Mouse (Mus musculus): ENCODE measurements around the gene 1700011L22Rik. TPM values are rescaled to one million over a fixed set of nuclear protein-coding genes. Genes with fewer than 3 reads are reported as not detected.
A peak's percentile ranks its signal among the peaks of the same experiment; 100 is the strongest.

Gene 1700011L22Rik
- polyA plus RNA-seq (2014; fragmentation: Nextera tagmentation; extraction: Ambion mirVana), result not detected in 2 replicates

- Histone ChIP-seq H3K4me3 (ENCODE audit: low read depth, low read length) (no peak within 1 kb of the TSS), H3K27ac (ENCODE audit: low read depth, low read length) (no peak within 1 kb of the TSS), H3K9me3 (ENCODE audit: control insufficient read depth, low read length) (no peaks in the 10 kb centered on the region), H3K4me1 (replicated peaks; ENCODE audit: control insufficient read depth, insufficient read depth, low read length) (no peaks in the 10 kb centered on the region), H3K4me2 (no peak within 1 kb of the TSS), H3K36me3 (ENCODE audit: control insufficient read depth, insufficient read depth, low read length) (no peaks in the 10 kb centered on the region), H3K9ac (ENCODE audit: low read depth, low read length) (no peak within 1 kb of the TSS), H3K27me3 (replicated peaks; ENCODE audit: control insufficient read depth, insufficient read depth, low read length) (no peaks in the 10 kb centered on the region)
- DNase-seq (ENCODE audit: low spot score), result no peak
- no peak for ATAC-seq (replicated peaks; ENCODE audit: low FRiP score)
- WGBS, result 86% methylated on average over 6 of the region's 6 CpGs
Observed at GRCm38 (mm10) chr8:79248470-79248869, at the start of gene 1700011L22Rik. 1700011L22Rik (minus strand) TSS chr8:79248570.

- ATAC-seq (replicated peaks; ENCODE audit: low FRiP score), result no peak
- H3K4me3 ChIP-seq (ENCODE audit: low read depth, low read length), result no peak overlapping the region
- no peaks in the 10 kb centered on the region for H3K9me3 ChIP-seq (ENCODE audit: control insufficient read depth, low read length)
- H3K4me2 ChIP-seq, result no peak overlapping the region
- H3K27me3 ChIP-seq (replicated peaks; ENCODE audit: control insufficient read depth, insufficient read depth, low read length), result no peaks in the 10 kb centered on the region
- H3K36me3 ChIP-seq (ENCODE audit: control insufficient read depth, insufficient read depth, low read length), result 0 out of 2 replicates have a peak, but pooled peaks cover 2% of the 10 kb centered on the region
- H3K9ac ChIP-seq (ENCODE audit: low read depth, low read length), result no peak overlapping the region
- H3K4me1 ChIP-seq (replicated peaks; ENCODE audit: control insufficient read depth, insufficient read depth, low read length), result peaks cover 8% of the 10 kb centered on the region
- 65% methylated on average over 3 of the region's 3 CpGs for WGBS
- DNase-seq (ENCODE audit: low spot score), result no peak
- no peak overlapping the region for H3K27ac ChIP-seq (ENCODE audit: low read depth, low read length)
Observed at GRCm38 (mm10) chr8:79297763-79298162, 49.4 kb upstream of the 1700011L22Rik start.

- Histone ChIP-seq H3K4me1 (replicated peaks; ENCODE audit: control insufficient read depth, insufficient read depth, low read length) (peaks cover 9% of the 10 kb centered on the region), H3K36me3 (ENCODE audit: control insufficient read depth, insufficient read depth, low read length) (0 out of 2 replicates have a peak, but pooled peaks cover 2% of the 10 kb centered on the region), H3K9ac (ENCODE audit: low read depth, low read length) (peak overlapping the region; percentile 92), H3K4me2 (peak overlapping the region; percentile 88), H3K27me3 (replicated peaks; ENCODE audit: control insufficient read depth, insufficient read depth, low read length) (no peaks in the 10 kb centered on the region), H3K4me3 (ENCODE audit: low read depth, low read length) (peak overlapping the region; percentile 76), H3K27ac (ENCODE audit: low read depth, low read length) (peak overlapping the region; percentile 89), H3K9me3 (ENCODE audit: control insufficient read depth, low read length) (no peaks in the 10 kb centered on the region)
- no peak for DNase-seq (ENCODE audit: low spot score)
- ATAC-seq (replicated peaks; ENCODE audit: low FRiP score), result no peak; the same call in 1 of the 2 replicates
- 14% methylated on average over 18 of the region's 18 CpGs for WGBS
Observed at GRCm38 (mm10) chr8:79295276-79296105, 47.1 kb upstream of the 1700011L22Rik start.

- Histone ChIP-seq H3K9me3 (ENCODE audit: control insufficient read depth, low read length) (no peaks in the 10 kb centered on the region), H3K4me3 (ENCODE audit: low read depth, low read length) (peak within 1 kb of the TSS; percentile 76), H3K4me2 (peak within 1 kb of the TSS; percentile 88), H3K27ac (ENCODE audit: low read depth, low read length) (peak within 1 kb of the TSS; percentile 89), H3K9ac (ENCODE audit: low read depth, low read length) (peak within 1 kb of the TSS; percentile 92), H3K36me3 (ENCODE audit: control insufficient read depth, insufficient read depth, low read length) (0 out of 2 replicates have a peak, but pooled peaks cover 2% of the 10 kb centered on the region), H3K27me3 (replicated peaks; ENCODE audit: control insufficient read depth, insufficient read depth, low read length) (no peaks in the 10 kb centered on the region), H3K4me1 (replicated peaks; ENCODE audit: control insufficient read depth, insufficient read depth, low read length) (peaks cover 9% of the 10 kb centered on the region)
- peak; percentile 98 for ATAC-seq (replicated peaks; ENCODE audit: low FRiP score)
- DNase-seq (ENCODE audit: low spot score), result peak; percentile 97
- under 1% methylated on average over 54 of the region's 74 CpGs for WGBS
Observed at GRCm38 (mm10) chr8:79294610-79295275, 46.4 kb upstream of the 1700011L22Rik start, which contains the start of gene Mmaa. Mmaa (minus strand) TSS chr8:79294937.

GRCm38 (mm10) chr8:79293841-79294240 is 45.5 kb upstream of the 1700011L22Rik start:
- WGBS, result 60% methylated on average over 3 of the region's 3 CpGs
- Histone ChIP-seq H3K4me2 (peak overlapping the region; percentile 88), H3K9ac (ENCODE audit: low read depth, low read length) (0 out of 2 replicates have a peak overlapping the region, but pooled peaks have one; percentile 22)

GRCm38 (mm10) chr8:79292712-79293264 is 44.4 kb upstream of the 1700011L22Rik start:
- H3K9ac ChIP-seq (ENCODE audit: low read depth, low read length), result no peak overlapping the region
- H3K36me3 ChIP-seq (ENCODE audit: control insufficient read depth, insufficient read depth, low read length), result no peaks in the 10 kb centered on the region
- H3K4me3 ChIP-seq (ENCODE audit: low read depth, low read length), result no peak overlapping the region
- ATAC-seq (replicated peaks; ENCODE audit: low FRiP score) (no peak), DNase-seq (ENCODE audit: low spot score) (no peak)
- no peak overlapping the region for H3K27ac ChIP-seq (ENCODE audit: low read depth, low read length)
- H3K9me3 ChIP-seq (ENCODE audit: control insufficient read depth, low read length), result no peaks in the 10 kb centered on the region
- peaks cover 9% of the 10 kb centered on the region for H3K4me1 ChIP-seq (replicated peaks; ENCODE audit: control insufficient read depth, insufficient read depth, low read length)
- WGBS, result 35% methylated on average over 3 of the region's 3 CpGs
- H3K4me2 ChIP-seq, result peak overlapping the region; percentile 10; the same call in 1 of the 2 replicates
- H3K27me3 ChIP-seq (replicated peaks; ENCODE audit: control insufficient read depth, insufficient read depth, low read length), result no peaks in the 10 kb centered on the region

More at GRCm38 (mm10) chr8:79293841-79294240, 45.5 kb upstream of the 1700011L22Rik start:
- DNase-seq (ENCODE audit: low spot score), result no peak
- Histone ChIP-seq H3K27ac (ENCODE audit: low read depth, low read length) (no peak overlapping the region), H3K4me1 (replicated peaks; ENCODE audit: control insufficient read depth, insufficient read depth, low read length) (peaks cover 9% of the 10 kb centered on the region), H3K36me3 (ENCODE audit: control insufficient read depth, insufficient read depth, low read length) (0 out of 2 replicates have a peak, but pooled peaks cover 2% of the 10 kb centered on the region), H3K9me3 (ENCODE audit: control insufficient read depth, low read length) (no peaks in the 10 kb centered on the region), H3K27me3 (replicated peaks; ENCODE audit: control insufficient read depth, insufficient read depth, low read length) (no peaks in the 10 kb centered on the region), H3K4me3 (ENCODE audit: low read depth, low read length) (peak overlapping the region; percentile 76)
- ATAC-seq (replicated peaks; ENCODE audit: low FRiP score), result no peak

GRCm38 (mm10) chr8:79289592-79289991 is 41.2 kb upstream of the 1700011L22Rik start:
- Histone ChIP-seq H3K36me3 (ENCODE audit: control insufficient read depth, insufficient read depth, low read length) (no peaks in the 10 kb centered on the region), H3K27ac (ENCODE audit: low read depth, low read length) (no peak overlapping the region), H3K4me3 (ENCODE audit: low read depth, low read length) (no peak overlapping the region), H3K4me1 (replicated peaks; ENCODE audit: control insufficient read depth, insufficient read depth, low read length) (peaks cover 9% of the 10 kb centered on the region), H3K9me3 (ENCODE audit: control insufficient read depth, low read length) (no peaks in the 10 kb centered on the region), H3K4me2 (no peak overlapping the region), H3K27me3 (replicated peaks; ENCODE audit: control insufficient read depth, insufficient read depth, low read length) (no peaks in the 10 kb centered on the region), H3K9ac (ENCODE audit: low read depth, low read length) (no peak overlapping the region)
- no peak for ATAC-seq (replicated peaks; ENCODE audit: low FRiP score)
- 76% methylated on average over 5 of the region's 5 CpGs for WGBS
- DNase-seq (ENCODE audit: low spot score), result no peak

- Histone ChIP-seq H3K4me2 (no peak overlapping the region), H3K27me3 (replicated peaks; ENCODE audit: control insufficient read depth, insufficient read depth, low read length) (no peaks in the 10 kb centered on the region), H3K9ac (ENCODE audit: low read depth, low read length) (no peak overlapping the region), H3K4me3 (ENCODE audit: low read depth, low read length) (no peak overlapping the region), H3K27ac (ENCODE audit: low read depth, low read length) (no peak overlapping the region), H3K9me3 (ENCODE audit: control insufficient read depth, low read length) (no peaks in the 10 kb centered on the region), H3K36me3 (ENCODE audit: control insufficient read depth, insufficient read depth, low read length) (no peaks in the 10 kb centered on the region), H3K4me1 (replicated peaks; ENCODE audit: control insufficient read depth, insufficient read depth, low read length) (peaks cover 9% of the 10 kb centered on the region)
- WGBS, result 55% methylated on average over 2 of the region's 2 CpGs
- DNase-seq (ENCODE audit: low spot score), result no peak
- no peak for ATAC-seq (replicated peaks; ENCODE audit: low FRiP score)
Observed at GRCm38 (mm10) chr8:79288681-79289080, 40.3 kb upstream of the 1700011L22Rik start.

Measured in liver, embryonic 11.5 days (tissue).